10 mouse cellular contexts compared by ENCODE assay signal in the genomic region with DNA sequence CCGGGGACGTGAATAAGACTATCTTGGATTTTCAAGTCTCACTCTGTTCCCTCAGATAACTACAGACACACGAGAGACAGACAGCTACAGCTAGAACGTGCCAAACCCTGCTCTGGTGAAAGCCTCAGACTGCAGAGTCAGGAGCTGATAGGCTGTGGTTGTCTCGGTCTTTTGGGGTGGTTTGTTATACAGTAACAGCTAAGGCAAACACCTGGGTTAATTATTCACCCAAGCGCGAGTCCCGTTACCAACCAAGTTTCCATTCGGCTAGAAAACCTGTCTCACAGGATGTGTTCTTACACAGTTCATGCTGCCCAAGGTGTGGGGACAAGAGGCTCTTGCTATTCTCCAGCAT.
DNase-seq lines count a peak whose midpoint lies in the region; ATAC-seq lines count a peak whose summit lies in the region.
"Had no signal": no experiment of that assay in that cellular context is flagged by ENCODE, and none has a peak within 500 bp of the region (broad histone marks: within the 10 kb centered on the region; RNA-seq: fewer than 3 reads in every experiment).

No protein-coding gene starts in this region.

- H3K4me3 ChIP-seq in hindbrain, embryonic 16.5 days (ENCODE audit: low read length): no peak overlapping the region
- no peak overlapping the region for H3K4me3 ChIP-seq in hindbrain, embryonic 10.5 days
- H3K4me3 ChIP-seq in liver, embryonic 13.5 days (replicated peaks): no peak overlapping the region
- H3K4me3 ChIP-seq: hindbrain, embryonic 15.5 days; megakaryocyte, embryonic 14.5 days had no signal

- no peak overlapping the region for H3K27ac ChIP-seq in hindbrain, embryonic 16.5 days (ENCODE audit: low read depth, low read length)
- H3K27ac ChIP-seq in hindbrain, embryonic 10.5 days: no peak overlapping the region
- peak overlapping the region; percentile 70 for H3K27ac ChIP-seq in liver, embryonic 13.5 days
- H3K27ac ChIP-seq: hindbrain, embryonic 15.5 days had no signal

- no peak overlapping the region for H3K4me2 ChIP-seq in hindbrain, embryonic 16.5 days (ENCODE audit: low read length)
- H3K4me2 ChIP-seq in liver, embryonic 13.5 days: no peak overlapping the region
- H3K4me2 ChIP-seq: hindbrain, embryonic 15.5 days had no signal

- no peaks in the 10 kb centered on the region for H3K36me3 ChIP-seq in hindbrain, embryonic 16.5 days (ENCODE audit: control insufficient read depth, insufficient read depth, low read length)
- no peaks in the 10 kb centered on the region for H3K36me3 ChIP-seq in hindbrain, embryonic 10.5 days
- H3K36me3 ChIP-seq in liver, embryonic 13.5 days: no peaks in the 10 kb centered on the region
- H3K36me3 ChIP-seq: hindbrain, embryonic 15.5 days had no signal

- H3K9ac ChIP-seq in hindbrain, embryonic 16.5 days (ENCODE audit: low read depth, low read length): no peak overlapping the region
- no peak overlapping the region for H3K9ac ChIP-seq in liver, embryonic 13.5 days
- H3K9ac ChIP-seq: hindbrain, embryonic 15.5 days had no signal

- no peaks in the 10 kb centered on the region for H3K27me3 ChIP-seq in hindbrain, embryonic 16.5 days (replicated peaks; ENCODE audit: control insufficient read depth, insufficient read depth, low read length)
- H3K27me3 ChIP-seq in hindbrain, embryonic 10.5 days (ENCODE audit: insufficient read depth, poor library complexity, severe bottlenecking): no peaks in the 10 kb centered on the region
- no peaks in the 10 kb centered on the region for H3K27me3 ChIP-seq in liver, embryonic 13.5 days
- H3K27me3 ChIP-seq: hindbrain, embryonic 15.5 days; megakaryocyte, embryonic 14.5 days had no signal

- 58% methylated on average over 9 of the region's 9 CpGs for WGBS in hindbrain, embryonic 16.5 days
- WGBS in hindbrain, embryonic 10.5 days: 79% methylated on average over 9 of the region's 9 CpGs
- WGBS in liver, embryonic 13.5 days (ENCODE audit: insufficient replicate concordance): 39% methylated on average over 9 of the region's 9 CpGs

- 0 out of 2 replicates have a peak, but pooled peaks have one; percentile 24 for ATAC-seq in hindbrain, embryonic 16.5 days
- ATAC-seq in liver, embryonic 13.5 days (ENCODE audit: low read depth): peak; percentile 92
- ATAC-seq in cerebellum, adult (ENCODE audit: insufficient number of reproducible peaks, low FRiP score, low TSS enrichment): no peak

- no peaks in the 10 kb centered on the region for H3K4me1 ChIP-seq in hindbrain, embryonic 16.5 days (ENCODE audit: control insufficient read depth, insufficient read depth, low read depth, low read length)
- H3K4me1 ChIP-seq in hindbrain, embryonic 10.5 days (replicated peaks): no peaks in the 10 kb centered on the region
- peaks cover 20% of the 10 kb centered on the region for H3K4me1 ChIP-seq in liver, embryonic 13.5 days (replicated peaks)
- H3K4me1 ChIP-seq: hindbrain, embryonic 15.5 days had no signal

- DNase-seq in hindbrain, embryonic 10.5 days (ENCODE audit: low spot score): no peak
- peak; percentile 90 for DNase-seq in kidney, adult 11 months
- no peak for DNase-seq in liver, embryonic 13.5 days
- peak; percentile 16 for DNase-seq in skeletal muscle tissue, adult 2 months (ENCODE audit: low read depth, low spot score)
- no peak for DNase-seq in thymus, postnatal 10 days (ENCODE audit: low spot score in 2 of 2)
- DNase-seq in gastrocnemius, postnatal 4 days (ENCODE audit: low spot score in 2 of 2): no peak

- H3K9me3 ChIP-seq in hindbrain, embryonic 16.5 days (ENCODE audit: control insufficient read depth, low read length): no peaks in the 10 kb centered on the region
- H3K9me3 ChIP-seq in hindbrain, embryonic 10.5 days: no peaks in the 10 kb centered on the region
- H3K9me3 ChIP-seq in liver, embryonic 13.5 days (replicated peaks): no peaks in the 10 kb centered on the region
- H3K9me3 ChIP-seq: hindbrain, embryonic 15.5 days; megakaryocyte, embryonic 14.5 days had no signal

Comparison
In these comparisons a context has a peak if more than half of its experiments do, and no peak if none do; other contexts are left out.
1. DNase-seq: peak in kidney, adult 11 months (single experiment) and skeletal muscle tissue, adult 2 months (single experiment); none in hindbrain, embryonic 10.5 days (single experiment), liver, embryonic 13.5 days (single experiment), thymus, postnatal 10 days (0 of 2) and gastrocnemius, postnatal 4 days (0 of 2).